Mouse (Mus musculus) ovary, adult 18-20 months (tissue): Measurements from ENCODE around the gene Ppp1r12a.

Experiments used
- DNase-seq: peaks from one replicate; pipeline ENCODE4 v3.0.0; 2022; ENCODE audit warnings: low spot score, mixed read lengths

Gene Ppp1r12a

DNA sequence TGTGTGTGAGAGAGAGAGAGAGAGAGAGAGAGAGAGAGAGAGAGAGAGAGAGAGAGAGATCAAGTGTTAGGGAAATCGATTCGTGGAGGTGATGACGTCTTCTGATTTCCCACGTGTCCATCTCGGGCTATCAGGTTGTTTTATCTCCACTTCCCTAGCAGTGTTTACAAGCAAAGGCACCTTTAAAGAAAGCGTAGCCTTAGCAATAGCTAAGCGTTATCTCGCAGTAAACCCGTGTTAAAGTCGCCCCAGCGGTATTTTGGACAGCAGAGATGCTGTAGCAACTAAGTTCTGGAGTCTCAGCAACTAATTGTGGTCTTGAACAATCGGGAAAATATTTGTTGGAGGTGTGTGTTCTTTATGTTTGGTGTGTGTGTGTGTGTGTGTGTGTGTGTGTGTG, 171.6 kb downstream of the Ppp1r12a start:
- no peak for DNase-seq
